Mouse (Mus musculus): ENCODE measurements around the gene Polr3g.
"Not testable (repeated sequence)": the region's sequence is repeated elsewhere in the genome, so short reads cannot be mapped to it uniquely, and the experiment has no call there.

The Polr3g gene

GRCm38 (mm10) chr13:81710775-81711545 is at the start of gene Polr3g, which contains the start of gene Mblac2:
Polr3g (minus strand) TSS chr13:81711013.
Mblac2 (plus strand) TSS chr13:81711341.
- DNase-seq: peak; percentile 98

- DNase-seq: peak; percentile 68
These were observed 49.6 kb upstream of the Polr3g start for GRCm38 (mm10) chr13:81760379-81760778.

GRCm38 (mm10) chr13:81757058-81757660 is 46.3 kb upstream of the Polr3g start:
- DNase-seq: no peak

GRCm38 (mm10) chr13:81755324-81755723 is 44.5 kb upstream of the Polr3g start:
- DNase-seq: no peak

GRCm38 (mm10) chr13:81754878-81755277 is 44.1 kb upstream of the Polr3g start:
- DNase-seq: no peak

- DNase-seq: no peak
These were observed 33.2 kb upstream of the Polr3g start for GRCm38 (mm10) chr13:81744092-81744396.

GRCm38 (mm10) chr13:81743391-81744091 is 32.7 kb upstream of the Polr3g start:
- DNase-seq: no peak

GRCm38 (mm10) chr13:81740898-81741297 is 30.1 kb upstream of the Polr3g start:
- no peak for DNase-seq

- DNase-seq: no peak
These were observed 25.8 kb upstream of the Polr3g start for GRCm38 (mm10) chr13:81736606-81737005.

GRCm38 (mm10) chr13:81730362-81730761 is 19.5 kb upstream of the Polr3g start:
- no peak for DNase-seq

- DNase-seq: no peak
These were observed 18.3 kb upstream of the Polr3g start for GRCm38 (mm10) chr13:81729102-81729501.

GRCm38 (mm10) chr13:81728141-81728540 is 17.3 kb upstream of the Polr3g start:
- DNase-seq: not testable (repeated sequence)

GRCm38 (mm10) chr13:81713896-81714295 is 3.1 kb upstream of the Polr3g start:
- DNase-seq: no peak

GRCm38 (mm10) chr13:81711546-81712371 is 946 bp upstream of the Polr3g start:
- DNase-seq: no peak

- no peak for DNase-seq
These were observed 547 bp downstream of the Polr3g start for GRCm38 (mm10) chr13:81710266-81710665.

- DNase-seq: no peak
These were observed 1.0 kb downstream of the Polr3g start for GRCm38 (mm10) chr13:81709805-81710204.

- DNase-seq: no peak
These were observed 4.5 kb downstream of the Polr3g start for GRCm38 (mm10) chr13:81706311-81706710.

GRCm38 (mm10) chr13:81703621-81704020 is 7.2 kb downstream of the Polr3g start:
- DNase-seq: no peak

GRCm38 (mm10) chr13:81703148-81703547 is 7.7 kb downstream of the Polr3g start:
- DNase-seq: no peak

- no peak for DNase-seq
These were observed 16.4 kb downstream of the Polr3g start for GRCm38 (mm10) chr13:81694446-81694845.

- DNase-seq: no peak
These were observed 19.2 kb downstream of the Polr3g start for GRCm38 (mm10) chr13:81691606-81692005.

- no peak for DNase-seq
These were observed 20.3 kb downstream of the Polr3g start for GRCm38 (mm10) chr13:81690477-81690876.

GRCm38 (mm10) chr13:81689587-81689986 is 21.2 kb downstream of the Polr3g start:
- no peak for DNase-seq

All from kidney, postnatal 10 days (tissue).